In genomic region chr14:101501452-101501851, GRCm38 (mm10) we compare ENCODE assay signal across 18 mouse cellular contexts.
A peak's percentile ranks its signal among the peaks of the same experiment; 100 is the strongest.
DNase-seq lines count a peak whose midpoint lies in the region; ATAC-seq lines count a peak whose summit lies in the region.
"Had no signal": no experiment of that assay in that cellular context is flagged by ENCODE, and none has a peak within 500 bp of the region (broad histone marks: within the 10 kb centered on the region; RNA-seq: fewer than 3 reads in every experiment).

No protein-coding gene starts in this region.

- H3K4me1 ChIP-seq in intestine, embryonic 14.5 days (replicated peaks; ENCODE audit: control insufficient read depth, insufficient read depth, low read length), result no peaks in the 10 kb centered on the region
- no peaks in the 10 kb centered on the region for H3K4me1 ChIP-seq in intestine, embryonic 15.5 days (replicated peaks)
- peaks cover 4% of the 10 kb centered on the region; the same call in 1 of the 2 replicates for H3K4me1 ChIP-seq in forebrain, embryonic 11.5 days (replicated peaks; ENCODE audit: control insufficient read depth, insufficient read depth, low read length)
- H3K4me1 ChIP-seq in forebrain, embryonic 15.5 days, result peaks cover 15% of the 10 kb centered on the region
- H3K4me1 ChIP-seq: embryonic facial prominence, embryonic 15.5 days; heart, embryonic 12.5 days had no signal

- no peaks in the 10 kb centered on the region for H3K36me3 ChIP-seq in intestine, embryonic 14.5 days (ENCODE audit: control insufficient read depth, insufficient read depth, low read length)
- no peaks in the 10 kb centered on the region for H3K36me3 ChIP-seq in intestine, embryonic 15.5 days
- H3K36me3 ChIP-seq in forebrain, embryonic 11.5 days (ENCODE audit: control insufficient read depth, insufficient read depth, low read length), result no peaks in the 10 kb centered on the region
- no peaks in the 10 kb centered on the region for H3K36me3 ChIP-seq in forebrain, embryonic 15.5 days
- H3K36me3 ChIP-seq: embryonic facial prominence, embryonic 15.5 days had no signal

- WGBS in intestine, embryonic 14.5 days, result 88% methylated on average over 11 of the region's 11 CpGs
- WGBS in intestine, embryonic 15.5 days, result 83% methylated on average over 11 of the region's 11 CpGs
- WGBS in forebrain, embryonic 11.5 days, result 52% methylated on average over 11 of the region's 11 CpGs
- WGBS in forebrain, embryonic 15.5 days, result 28% methylated on average over 11 of the region's 11 CpGs

- H3K4me3 ChIP-seq in intestine, embryonic 14.5 days (ENCODE audit: low read depth, low read length), result no peak overlapping the region
- no peak overlapping the region for H3K4me3 ChIP-seq in intestine, embryonic 15.5 days (replicated peaks)
- no peak overlapping the region for H3K4me3 ChIP-seq in forebrain, embryonic 11.5 days (ENCODE audit: low read depth, low read length)
- H3K4me3 ChIP-seq in forebrain, embryonic 15.5 days, result no peak overlapping the region
- H3K4me3 ChIP-seq: embryonic facial prominence, embryonic 15.5 days; erythroblast, embryonic 14.5 days; gastrocnemius, adult 2 months; heart, embryonic 12.5 days had no signal

- no peak overlapping the region for H3K27ac ChIP-seq in intestine, embryonic 14.5 days (ENCODE audit: low read depth)
- H3K27ac ChIP-seq in intestine, embryonic 15.5 days, result no peak overlapping the region
- no peak overlapping the region for H3K27ac ChIP-seq in forebrain, embryonic 11.5 days (ENCODE audit: low read depth, low read length)
- H3K27ac ChIP-seq in forebrain, embryonic 15.5 days (replicated peaks), result no peak overlapping the region
- H3K27ac ChIP-seq: embryonic facial prominence, embryonic 15.5 days; gastrocnemius, adult 2 months; hindbrain, embryonic 14.5 days had no signal

- H3K9ac ChIP-seq in intestine, embryonic 14.5 days (ENCODE audit: low read length), result no peak overlapping the region
- H3K9ac ChIP-seq in intestine, embryonic 15.5 days, result no peak overlapping the region
- no peak overlapping the region for H3K9ac ChIP-seq in forebrain, embryonic 11.5 days (ENCODE audit: low read length)
- H3K9ac ChIP-seq in forebrain, embryonic 15.5 days (replicated peaks), result no peak overlapping the region
- H3K9ac ChIP-seq: embryonic facial prominence, embryonic 15.5 days; heart, embryonic 12.5 days; hindbrain, embryonic 14.5 days had no signal

- no peaks in the 10 kb centered on the region for H3K9me3 ChIP-seq in intestine, embryonic 14.5 days (ENCODE audit: control insufficient read depth, low read length)
- no peaks in the 10 kb centered on the region for H3K9me3 ChIP-seq in intestine, embryonic 15.5 days
- H3K9me3 ChIP-seq in forebrain, embryonic 11.5 days (ENCODE audit: control insufficient read depth, low read length), result no peaks in the 10 kb centered on the region
- no peaks in the 10 kb centered on the region for H3K9me3 ChIP-seq in forebrain, embryonic 15.5 days
- H3K9me3 ChIP-seq: embryonic facial prominence, embryonic 15.5 days; heart, embryonic 12.5 days had no signal

- ATAC-seq in intestine, embryonic 14.5 days (replicated peaks; ENCODE audit: low FRiP score, low TSS enrichment, low read depth), result no peak
- no peak for ATAC-seq in intestine, embryonic 15.5 days
- peak; percentile 67 for ATAC-seq in forebrain, embryonic 11.5 days (replicated peaks; ENCODE audit: low FRiP score)
- peak; percentile 51; the same call in 1 of the 2 replicates for ATAC-seq in forebrain, embryonic 15.5 days (replicated peaks)

- no peak overlapping the region for H3K4me2 ChIP-seq in intestine, embryonic 14.5 days (ENCODE audit: low read length)
- H3K4me2 ChIP-seq in intestine, embryonic 15.5 days (replicated peaks), result no peak overlapping the region
- 0 out of 2 replicates have a peak overlapping the region, but pooled peaks have one; percentile 12 for H3K4me2 ChIP-seq in forebrain, embryonic 11.5 days (ENCODE audit: low read depth, low read length, severe bottlenecking)
- peak overlapping the region; percentile 16 for H3K4me2 ChIP-seq in forebrain, embryonic 15.5 days (replicated peaks)
- H3K4me2 ChIP-seq: embryonic facial prominence, embryonic 15.5 days; heart, embryonic 12.5 days; hindbrain, embryonic 14.5 days had no signal

- peak; percentile 21 for DNase-seq in intestine, embryonic 14.5 days (ENCODE audit: low spot score)
- DNase-seq in forebrain, embryonic 11.5 days (ENCODE audit: low spot score), result no peak
- no peak for DNase-seq in left cerebral cortex, adult 8-10 months (ENCODE audit: low spot score in 2 of 2)
- DNase-seq in thymus, postnatal 0 days (ENCODE audit: low spot score), result no peak
- DNase-seq: adrenal gland, adult 2 months; adrenal gland, postnatal 36 days; cerebellum, adult 11 months; embryo, embryonic 11 days; gastrocnemius, adult 2 months; gastrocnemius, postnatal 25 days; kidney, adult 11 months had no signal

- H3K27me3 ChIP-seq in intestine, embryonic 14.5 days (replicated peaks; ENCODE audit: control insufficient read depth, insufficient read depth, low read length), result no peaks in the 10 kb centered on the region
- no peaks in the 10 kb centered on the region for H3K27me3 ChIP-seq in intestine, embryonic 15.5 days (replicated peaks)
- no peaks in the 10 kb centered on the region for H3K27me3 ChIP-seq in forebrain, embryonic 11.5 days (ENCODE audit: control insufficient read depth, insufficient read depth, low read length)
- H3K27me3 ChIP-seq in forebrain, embryonic 15.5 days, result no peaks in the 10 kb centered on the region
- H3K27me3 ChIP-seq: CH12.LX; embryonic facial prominence, embryonic 15.5 days; heart, embryonic 12.5 days had no signal

Comparison
In these comparisons a context has a peak if more than half of its experiments do, and no peak if none do; other contexts are left out.
1. ATAC-seq: peak in forebrain, embryonic 11.5 days (single experiment) and forebrain, embryonic 15.5 days (single experiment); none in intestine, embryonic 14.5 days (single experiment) and intestine, embryonic 15.5 days (single experiment).
2. H3K4me2 ChIP-seq: peak in forebrain, embryonic 11.5 days (single experiment) and forebrain, embryonic 15.5 days (single experiment); none in intestine, embryonic 14.5 days (single experiment) and intestine, embryonic 15.5 days (single experiment).